Mouse (Mus musculus) 3134 (cell line): ENCODE data around the gene Crat.

Source experiments
- DNase-seq: peaks from one replicate; pipeline ENCODE4 v3.0.0-alpha.2; 2011; ENCODE audit warnings: low spot score; ENCODE audit not compliant: insufficient read length; ENCODE audit errors: extremely low read depth

Gene Crat

DNA sequence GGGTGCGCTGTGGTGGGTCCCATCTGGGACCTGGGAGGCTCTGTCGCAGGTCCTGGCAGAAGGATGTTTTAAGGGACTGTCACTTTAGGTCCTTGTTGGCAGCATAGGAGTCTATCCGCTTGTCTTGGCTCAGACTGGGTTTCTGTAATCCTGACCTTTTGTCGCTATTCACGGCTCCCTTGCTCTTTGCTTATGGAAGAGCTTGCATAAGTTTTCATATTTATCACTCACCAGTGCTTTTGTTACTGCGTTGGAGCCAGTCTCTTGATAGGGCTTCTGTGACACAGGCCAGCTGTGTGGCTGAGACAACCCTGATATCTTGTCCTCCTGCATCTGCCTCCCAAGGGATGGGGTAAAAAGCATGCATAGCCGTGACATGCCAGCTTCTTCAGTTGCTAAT, 36.3 kb downstream of the Crat start:
- DNase-seq: no peak

DNA sequence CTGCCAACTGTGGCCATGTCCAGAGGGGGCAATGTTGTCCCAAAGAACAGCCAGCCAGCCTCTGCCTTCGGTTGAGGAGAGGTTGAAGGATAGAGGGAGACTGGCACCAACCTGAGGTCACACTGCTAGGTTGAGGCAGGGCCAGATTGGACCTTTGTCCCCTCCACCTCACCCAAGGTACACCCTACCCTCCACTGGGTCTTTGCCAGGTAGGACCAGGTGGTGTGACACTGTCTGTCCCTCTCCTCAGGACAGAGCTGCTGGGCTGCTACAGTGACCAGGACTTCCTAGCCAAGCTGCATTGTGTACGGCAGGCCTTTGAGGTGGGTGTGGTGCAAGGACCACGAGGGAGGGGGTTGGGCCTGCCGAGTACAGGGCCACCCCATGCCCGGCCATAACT, 37.9 kb downstream of the Crat start:
- no peak for DNase-seq

DNA sequence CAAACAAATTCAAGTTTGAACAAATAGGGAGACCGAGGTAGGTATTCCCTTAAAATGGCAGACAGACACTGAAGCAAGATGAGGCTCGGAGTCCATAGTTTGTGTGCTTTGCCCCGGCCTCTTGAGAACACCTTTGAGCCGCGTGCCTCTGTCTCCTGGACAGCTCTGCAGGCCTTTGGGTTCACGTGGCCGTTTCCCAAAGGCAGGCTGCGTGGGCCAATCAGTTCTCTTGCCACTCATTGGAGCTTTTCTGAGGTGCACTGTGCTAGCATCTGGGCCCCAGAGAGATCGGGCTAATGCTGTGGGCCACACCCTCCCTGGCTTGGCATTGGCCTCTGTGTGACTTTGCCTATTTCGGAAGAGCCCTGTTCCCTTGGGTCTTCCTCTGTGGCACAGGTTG, 39.7 kb downstream of the Crat start:
- DNase-seq: no peak

DNA sequence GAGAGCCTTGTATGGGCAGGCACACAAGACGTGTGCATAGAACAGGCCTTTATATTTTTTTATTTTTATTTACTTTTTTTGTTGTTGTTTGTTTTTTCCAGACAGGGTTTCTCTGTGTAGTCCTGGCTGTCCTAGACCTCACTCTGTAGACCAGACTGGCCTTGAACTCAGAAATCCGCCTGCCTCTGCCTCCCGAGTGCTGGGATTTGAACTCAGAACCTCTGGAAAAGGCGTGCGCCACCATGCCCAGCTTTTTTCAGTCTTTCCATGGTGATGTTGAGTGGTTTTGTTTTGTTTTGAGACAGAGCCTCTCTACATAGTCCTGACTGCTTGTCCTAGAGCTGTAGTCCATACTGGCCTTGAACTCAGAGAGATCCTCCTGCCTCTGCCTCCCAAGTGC, 42.9 kb downstream of the Crat start:
- no peak for DNase-seq

DNA sequence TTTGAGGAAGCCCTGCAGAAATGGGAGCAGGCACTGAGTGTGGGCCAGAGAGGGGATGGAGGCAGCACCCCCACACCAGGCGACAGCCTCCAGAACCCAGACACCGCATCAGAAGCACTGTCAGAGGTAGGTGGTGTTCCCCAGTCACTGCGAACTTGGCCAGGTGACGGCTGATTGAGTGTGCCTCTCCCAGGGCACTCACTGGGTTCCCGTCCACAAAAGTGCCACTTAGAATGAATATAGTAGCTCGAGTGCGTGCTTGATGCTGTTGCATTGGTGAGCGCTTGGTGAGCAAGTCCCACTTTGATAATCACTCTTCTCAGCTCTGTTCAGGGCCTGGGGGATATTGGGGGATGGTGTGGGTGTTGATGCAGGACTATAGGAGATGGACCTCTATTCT, 44.1 kb downstream of the Crat start:
- DNase-seq: no peak

DNA sequence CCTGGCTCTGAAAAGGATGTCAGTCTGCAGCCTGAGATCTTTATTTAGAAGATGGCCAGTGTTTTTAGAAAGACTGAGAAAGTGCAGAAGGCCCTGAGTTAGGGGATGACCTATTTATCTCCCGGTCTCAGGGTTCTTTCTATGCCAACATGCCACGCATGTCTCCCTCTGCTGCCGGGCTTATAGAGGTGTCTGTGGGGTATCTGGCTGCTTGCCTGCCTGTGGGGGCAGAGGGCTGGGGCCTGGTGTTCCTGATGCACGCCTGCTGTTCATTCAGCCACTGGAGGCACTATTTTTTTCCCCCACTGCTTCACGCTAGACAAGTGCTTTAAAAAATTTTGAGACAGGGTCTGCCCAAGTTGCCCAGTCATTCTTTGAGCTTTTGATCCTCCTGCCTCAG, 49.4 kb downstream of the Crat start:
- no peak for DNase-seq

DNA sequence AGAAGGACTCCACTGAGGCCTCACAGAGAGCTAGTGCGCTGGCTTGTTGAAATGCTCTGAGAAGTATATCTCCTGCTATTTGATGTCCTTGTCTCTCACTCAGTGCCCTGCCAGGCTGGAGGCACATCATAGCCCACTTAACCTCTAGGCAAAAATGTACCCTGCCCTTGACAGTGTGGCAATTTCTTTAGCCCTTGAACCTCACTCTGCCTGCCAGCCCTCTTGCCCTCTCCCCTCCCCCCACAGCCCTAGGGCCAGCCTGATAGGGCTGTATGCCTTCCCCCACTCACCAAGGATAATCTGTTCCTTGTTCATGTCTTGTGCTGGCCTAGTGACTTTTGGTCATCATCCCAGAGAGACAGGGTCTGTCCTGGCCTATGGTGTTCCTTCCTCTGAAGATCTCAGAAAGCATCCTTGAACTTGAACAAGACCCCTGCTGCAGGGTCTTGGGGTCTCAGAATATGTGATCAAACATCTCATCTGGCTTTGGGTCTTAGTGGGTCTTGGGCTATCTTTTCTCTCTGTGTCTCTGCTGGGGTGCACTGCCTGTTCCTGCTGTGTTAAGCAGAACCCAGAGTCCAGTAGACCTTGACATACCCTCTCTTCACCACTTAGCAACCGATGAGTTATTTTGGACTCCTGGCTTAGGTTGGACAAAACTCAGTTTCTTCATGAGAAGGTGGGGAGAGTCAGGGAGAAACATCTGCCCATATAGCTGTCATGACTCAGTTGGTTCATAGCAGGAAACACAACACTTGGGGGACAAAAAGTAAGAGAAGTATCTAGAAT, 50.1 kb downstream of the Crat start:
- no peak for DNase-seq

DNA sequence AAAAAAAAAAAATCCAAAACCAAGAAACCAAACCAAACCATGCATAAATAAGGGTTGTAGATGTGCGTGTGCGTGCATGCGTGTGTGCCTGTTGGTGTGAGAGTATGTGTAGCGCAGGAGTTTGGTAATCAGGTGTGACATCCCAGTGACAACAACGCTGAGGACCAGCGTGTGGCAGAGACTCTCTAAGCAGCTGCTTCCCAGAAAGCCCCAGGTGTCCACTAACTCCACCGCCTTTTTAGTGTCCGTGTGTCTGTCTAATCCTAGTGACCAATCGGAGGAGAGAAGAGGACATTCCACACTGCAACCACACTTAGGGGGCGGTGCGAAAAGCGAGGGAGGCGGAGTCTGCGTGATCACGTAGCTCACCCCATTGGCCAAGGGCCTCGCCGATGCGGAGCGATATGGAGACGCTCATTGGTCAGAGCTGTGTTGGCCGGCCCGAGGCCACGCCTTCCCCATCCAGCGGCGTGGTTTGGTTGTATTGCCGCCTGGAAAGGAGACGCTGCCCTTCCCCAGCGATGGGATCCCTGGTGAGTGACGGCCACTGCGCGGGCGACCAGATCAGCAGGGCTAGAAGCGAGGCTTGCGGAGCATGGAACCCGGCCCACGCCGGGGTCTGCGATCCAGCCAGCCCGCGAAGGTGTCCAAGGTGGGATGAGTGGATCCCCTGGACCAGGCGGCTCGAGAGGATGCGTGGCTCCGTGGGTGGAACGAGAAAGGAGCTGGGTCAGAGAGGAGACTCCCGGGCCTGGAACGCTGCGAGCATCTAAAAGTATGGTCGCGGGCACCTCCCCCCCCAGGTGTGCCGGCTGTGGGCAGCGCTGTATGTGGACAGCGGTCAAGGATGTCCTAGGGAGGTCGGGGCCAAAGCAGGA, 51.6 kb downstream of the Crat start, which contains the start of gene Miga2:
Gene Miga2, plus strand, starts transcription at position 461 of the 878 bp plus-strand sequence.
- peak; percentile 97 for DNase-seq

DNA sequence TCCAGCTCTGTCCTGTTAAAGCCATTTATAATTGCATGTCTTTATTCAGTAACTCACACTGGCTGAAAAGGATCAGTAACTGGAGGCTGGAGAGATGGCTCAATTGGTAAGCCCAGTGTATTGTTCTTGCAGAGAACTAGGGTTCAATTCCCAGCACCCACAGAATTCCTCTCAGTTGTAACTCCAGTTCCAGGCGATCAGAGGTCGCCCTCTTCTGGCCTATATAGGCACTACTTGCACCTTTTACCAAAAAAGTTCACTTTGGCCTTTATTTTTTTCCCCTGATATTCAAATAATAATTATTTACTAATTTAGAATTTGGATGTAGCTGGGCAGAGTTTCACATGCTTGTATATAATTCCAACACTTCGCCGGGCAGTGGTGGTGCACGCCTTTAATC, 52.7 kb downstream of the Crat start:
- no peak for DNase-seq

DNA sequence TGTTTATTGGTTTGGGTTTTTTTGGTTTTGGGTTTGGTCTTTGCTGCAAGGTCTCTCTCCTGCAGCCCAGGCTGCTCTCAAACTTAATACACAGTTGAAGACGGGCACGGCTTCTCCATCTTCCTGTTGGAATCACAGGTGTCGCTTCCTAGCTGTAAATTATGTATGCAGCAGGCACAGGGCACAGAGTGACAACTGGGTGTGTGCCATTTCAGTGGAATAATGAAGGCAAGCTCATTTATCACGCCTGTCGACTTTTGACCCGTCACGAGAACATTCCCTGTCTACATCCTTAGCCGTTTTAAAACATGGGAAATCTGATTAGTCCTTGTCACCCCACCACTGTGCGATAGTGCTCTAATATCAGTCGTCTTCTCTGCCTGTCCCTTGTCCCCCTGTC, 55.0 kb downstream of the Crat start:
- no peak for DNase-seq

DNA sequence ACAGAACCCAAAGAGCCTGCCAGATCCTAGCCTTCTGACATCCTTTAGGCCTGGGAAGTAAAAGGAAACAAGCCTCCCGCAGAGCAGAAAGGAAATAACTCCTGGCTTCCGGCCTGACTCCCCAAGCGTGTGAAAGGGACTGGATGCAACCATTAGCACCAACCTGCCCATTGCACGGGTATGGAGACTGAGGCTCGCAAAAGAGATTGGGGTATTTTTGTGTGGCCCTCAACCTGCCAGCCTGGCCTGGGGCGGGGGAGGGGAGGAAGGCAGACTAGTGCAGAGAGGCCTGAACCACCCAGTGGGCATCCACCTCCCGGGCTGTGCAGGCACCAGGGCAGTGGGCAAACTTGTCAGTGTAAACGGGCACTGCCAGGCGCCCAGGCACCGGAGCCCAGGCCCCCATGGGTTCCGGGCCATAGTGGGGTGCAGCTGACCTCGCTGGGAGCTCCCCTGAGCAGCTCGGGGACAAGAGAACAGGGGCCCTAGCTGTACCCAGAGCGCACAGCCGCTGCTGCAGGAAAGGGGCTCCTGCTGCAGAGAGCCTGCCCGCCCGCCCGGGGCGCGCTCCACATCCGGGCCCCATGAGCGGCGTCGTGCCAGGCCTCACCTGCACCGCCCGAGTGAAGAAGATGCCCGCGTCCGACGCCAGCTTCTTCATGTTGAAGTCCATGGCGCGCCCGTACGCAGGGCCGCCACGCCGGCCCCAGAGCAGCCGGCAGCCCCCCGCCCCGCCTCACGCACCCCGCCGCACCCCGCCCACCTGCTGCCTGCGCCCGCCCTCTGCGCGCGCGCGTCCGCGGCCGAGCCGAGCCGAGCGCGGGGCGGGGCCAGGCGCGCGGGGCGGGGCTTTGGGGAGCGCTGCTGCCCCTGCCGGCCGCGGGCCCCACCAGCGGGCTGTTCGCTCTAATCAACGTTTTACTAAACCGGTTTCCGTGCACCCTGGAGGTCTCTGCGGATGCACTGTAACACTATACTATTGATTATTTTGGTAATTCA, 56.8 kb downstream of the Crat start, which contains the start of gene Sh3glb2:
Gene Sh3glb2, minus strand, starts transcription at position 805 of the 999 bp plus-strand sequence.
- DNase-seq: peak; percentile 72

DNA sequence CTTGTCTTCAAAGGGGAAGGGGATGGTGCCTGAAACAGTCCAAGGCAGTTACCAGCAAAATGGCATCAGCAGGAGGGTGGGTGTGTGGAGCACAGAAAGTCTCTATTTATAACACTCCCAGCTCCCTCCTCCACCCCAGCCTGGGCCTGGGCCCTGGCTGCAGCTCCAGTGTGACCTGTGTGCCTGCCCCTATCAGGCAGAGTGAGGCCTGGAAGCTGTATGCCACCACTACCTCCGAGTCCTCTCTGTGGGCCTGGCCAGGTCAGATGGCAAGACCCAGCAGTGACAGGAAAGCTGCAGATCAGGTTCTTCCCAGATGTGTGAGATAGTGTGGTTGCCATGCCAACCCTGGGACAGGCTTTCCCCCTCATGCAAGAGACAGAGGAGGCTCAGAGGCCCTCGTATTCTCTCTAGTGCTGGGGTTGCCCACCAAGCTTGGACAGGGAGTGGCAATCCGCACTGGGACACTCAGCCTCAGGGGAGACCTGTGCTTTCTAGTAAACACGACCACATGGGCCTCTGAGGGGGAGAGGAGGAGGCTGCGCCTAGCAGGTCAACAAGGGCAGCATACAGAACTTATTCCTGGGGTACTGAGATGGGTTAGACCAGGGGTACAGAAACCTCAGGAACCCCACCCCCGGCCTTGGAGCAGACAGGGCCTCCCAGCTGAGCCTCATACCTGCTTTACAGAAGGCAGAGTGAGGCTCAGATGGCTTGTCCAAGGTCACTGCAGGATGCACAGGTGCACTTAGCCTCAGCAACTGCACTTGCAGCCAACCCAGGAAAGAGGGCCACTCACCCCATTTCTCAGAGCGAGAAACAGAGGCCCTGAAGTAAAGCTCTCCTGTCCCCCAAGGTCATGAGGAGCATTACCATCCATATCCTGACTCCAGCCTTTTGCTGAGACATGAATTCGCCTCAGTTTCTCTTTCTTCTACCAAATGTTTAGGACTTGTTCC, 57.8 kb downstream of the Crat start:
- DNase-seq: no peak

DNA sequence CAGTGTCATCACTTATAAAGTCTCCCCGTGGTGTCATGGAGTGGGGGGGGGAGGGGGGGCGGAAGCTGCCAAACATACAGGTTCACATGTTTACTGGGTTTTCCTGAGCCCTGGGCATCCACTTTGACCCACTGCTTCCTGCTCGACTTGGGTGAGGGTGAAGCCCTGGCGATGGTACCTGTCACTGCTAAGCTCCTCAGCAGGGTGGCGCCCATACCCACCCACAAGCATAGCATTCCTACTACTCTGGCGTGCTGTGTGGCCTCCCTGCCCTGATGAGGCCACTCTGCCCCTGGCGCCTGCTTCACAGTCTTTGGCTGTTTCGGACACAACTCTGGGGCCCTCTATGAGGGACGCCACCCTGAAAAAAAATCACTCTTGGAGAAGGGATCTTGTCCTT, 58.7 kb downstream of the Crat start:
- DNase-seq: no peak

DNA sequence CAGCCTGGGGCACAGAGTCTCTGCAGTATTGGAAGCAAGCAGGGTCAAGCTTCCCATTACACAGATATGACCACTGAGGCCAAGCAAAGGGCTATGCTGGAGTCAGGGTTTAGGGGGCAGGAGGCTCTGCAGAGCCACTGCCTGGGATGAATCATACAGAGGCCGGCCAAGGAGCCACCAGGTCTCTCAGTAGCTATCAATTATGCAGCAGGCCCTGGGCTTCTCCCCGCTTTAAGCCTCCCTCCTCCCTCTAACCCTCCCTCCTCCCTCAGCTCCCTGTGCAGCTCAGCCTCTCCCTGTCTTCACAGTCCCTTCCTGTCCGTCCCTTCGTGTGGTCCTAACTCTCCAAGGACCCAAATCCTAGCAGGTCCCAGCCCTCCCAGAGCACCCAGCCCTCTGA, 59.3 kb downstream of the Crat start:
- DNase-seq: no peak

DNA sequence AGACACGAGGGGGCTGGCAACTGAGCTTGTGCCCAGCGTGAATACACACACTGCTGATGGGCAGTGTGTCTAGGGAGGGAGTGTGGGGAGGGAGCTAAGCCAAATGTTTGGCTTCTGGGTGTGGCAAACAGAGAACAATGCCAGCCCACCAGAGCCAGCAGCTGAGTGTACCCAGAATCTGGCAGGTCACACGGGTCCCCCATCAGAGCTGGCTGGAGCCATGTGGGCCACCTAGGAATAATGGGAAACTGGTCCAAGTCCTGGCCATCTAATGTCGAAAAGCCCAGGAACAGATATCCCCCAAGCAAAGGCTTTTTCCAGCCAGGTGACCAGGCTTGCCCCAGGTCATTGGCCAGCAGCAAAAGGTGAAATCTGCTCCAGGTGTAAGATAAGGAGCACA, 59.8 kb downstream of the Crat start:
- DNase-seq: no peak

DNA sequence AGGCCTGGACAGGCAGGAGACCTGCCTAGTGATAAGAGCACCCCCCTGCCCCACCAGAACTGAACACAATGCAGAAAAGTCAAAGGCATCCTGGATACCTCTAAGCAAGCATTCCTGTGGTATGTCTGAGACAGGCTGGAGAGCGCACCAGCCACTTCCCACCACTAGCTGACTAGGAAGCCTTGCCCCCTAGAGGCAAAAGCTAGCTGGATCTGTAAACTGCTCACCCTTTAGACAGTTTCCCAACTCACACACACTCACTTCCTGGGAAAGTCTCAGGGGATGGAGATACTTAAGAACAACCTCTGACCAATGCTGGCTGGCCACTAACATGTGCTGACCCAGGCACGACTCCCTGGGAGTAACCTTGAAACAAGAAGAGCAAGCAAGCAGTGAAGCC, 64.5 kb downstream of the Crat start:
- peak; percentile 74 for DNase-seq
